Mouse (Mus musculus) ES-Bruce4 (cell line): ENCODE results near the gene Wnk2.

ENCODE experiments used
- CTCF ChIP-seq: IDR thresholded peaks from one replicate; pipeline ENCODE4 v1.8.1; 2011; ENCODE audit warnings: low read depth, low read length
- EP300 ChIP-seq: IDR thresholded peaks from 2 replicates; pipeline ENCODE4 v1.6.1; 2011; ENCODE audit warnings: low read depth, low read length; ENCODE audit not compliant: insufficient read depth
- POLR2A ChIP-seq: IDR thresholded peaks from one replicate; pipeline ENCODE4 v1.8.1; 2011; ENCODE audit warnings: low read length; ENCODE audit not compliant: insufficient read depth

- TF ChIP-seq POLR2A (no peak), CTCF (no peak), EP300 (no peak)
Observed at GRCm38 (mm10) chr13:49083941-49084340, 63.9 kb downstream of the Wnk2 start.
